Mouse (Mus musculus) lung, adult 2 months (tissue): ENCODE measurements around the gene Mamstr.

Experiments
- CTCF ChIP-seq: fragments of 200-500 bp; IDR thresholded peaks from 2 replicates; pipeline ENCODE4 v1.5.1; 2011; ENCODE audit warnings: mild to moderate bottlenecking, low read length, control low read depth; ENCODE audit not compliant: insufficient read depth
- POLR2A ChIP-seq: fragments of 200-500 bp; IDR thresholded peaks from 2 replicates; pipeline ENCODE4 v1.6.1; 2011; ENCODE audit warnings: low read depth, mild to moderate bottlenecking, control low read depth, low read length, borderline replicate concordance; ENCODE audit errors: extremely low read depth

DNA sequence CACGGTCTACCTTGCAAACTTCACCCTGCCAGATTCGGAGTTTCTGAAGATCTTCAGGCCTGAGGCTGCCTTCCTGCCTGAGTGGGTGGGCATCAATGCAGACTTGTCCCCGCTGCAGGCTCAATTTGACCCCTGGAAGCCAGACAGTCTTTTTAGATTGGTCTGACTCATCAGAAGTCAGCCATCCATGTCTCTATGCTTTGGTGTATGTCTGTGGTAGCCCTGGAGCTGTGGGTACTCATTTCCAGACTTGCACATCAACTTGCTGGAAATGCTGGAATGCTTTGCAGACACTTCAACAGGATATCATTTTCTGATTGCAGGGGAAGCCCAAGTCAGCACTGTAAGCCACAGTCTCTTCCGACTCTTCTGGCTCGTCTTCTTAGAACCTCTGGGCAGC lies 20.2 kb upstream of the Mamstr start:
- no peak for TF ChIP-seq CTCF
- TF ChIP-seq POLR2A: no peak
